Mouse (Mus musculus): ENCODE results near the gene Traf3. TPM values are rescaled to one million over a fixed set of nuclear protein-coding genes. Genes with fewer than 3 reads are reported as not detected.

Gene Traf3
- polyA plus RNA-seq (2012; rRNA removed): 2.8 TPM in 2 replicates
- 2.7 and 2.9 TPM in 2 replicates for polyA plus RNA-seq (2014; fragmentation: Nextera tagmentation; extraction: Ambion mirVana)

- H3K4me1 ChIP-seq (replicated peaks; ENCODE audit: control insufficient read depth in 2 of 2, insufficient read depth in 2 of 2, low read length in 1 of 2): peaks cover 12 to 19% of the 10 kb centered on the region in 2 experiments
- H3K4me3 ChIP-seq (ENCODE audit: insufficient read depth in 1 of 2, low read depth in 2 of 2, low read length in 2 of 2): peak within 1 kb of the TSS; percentile 59 to 70
These were observed at the start of gene Traf3 for GRCm38 (mm10) chr12:111165831-111166591. Gene Traf3, plus strand, starts transcription at chr12:111166370.

GRCm38 (mm10) chr12:111119506-111120085 is 46.6 kb upstream of the Traf3 start:
- Histone ChIP-seq H3K4me3 (ENCODE audit: insufficient read depth in 1 of 2, low read depth in 2 of 2, low read length in 2 of 2) (no peak overlapping the region), H3K9me3 (ENCODE audit: control insufficient read depth, low read length) (no peaks in the 10 kb centered on the region), H3K36me3 (replicated peaks; ENCODE audit: control insufficient read depth, insufficient read depth, low read depth) (peaks cover 4% of the 10 kb centered on the region), H3K4me2 (ENCODE audit: low read depth) (no peak overlapping the region), H3K4me1 (replicated peaks; ENCODE audit: control insufficient read depth in 2 of 2, insufficient read depth in 2 of 2, low read length in 1 of 2) (no peaks in the 10 kb centered on the region), H3K27ac (no peak overlapping the region), H3K9ac (replicated peaks) (no peak overlapping the region), H3K27me3 (ENCODE audit: control insufficient read depth, insufficient read depth, low read length) (no peaks in the 10 kb centered on the region)
- no peak for TF ChIP-seq EP300 (IDR thresholded peaks at IDR 0.05; ENCODE audit: low read depth)
- ATAC-seq (ENCODE audit: insufficient read depth) (no peak), DNase-seq (ENCODE audit: low read depth in 3 of 3, low spot score in 3 of 3) (no peak)
- WGBS (ENCODE audit: insufficient replicate concordance): 77% methylated on average over 5 of the region's 5 CpGs

More at GRCm38 (mm10) chr12:111165831-111166591, at the start of gene Traf3:
- Histone ChIP-seq H3K9me3 (ENCODE audit: control insufficient read depth, low read length) (no peaks in the 10 kb centered on the region), H3K9ac (replicated peaks) (peak within 1 kb of the TSS; percentile 44), H3K36me3 (replicated peaks; ENCODE audit: control insufficient read depth, insufficient read depth, low read depth) (no peaks in the 10 kb centered on the region), H3K27me3 (ENCODE audit: control insufficient read depth, insufficient read depth, low read length) (no peaks in the 10 kb centered on the region), H3K4me2 (ENCODE audit: low read depth) (peak within 1 kb of the TSS; percentile 77), H3K27ac (peak within 1 kb of the TSS; percentile 4)
- DNase-seq (ENCODE audit: low read depth in 3 of 3, low spot score in 3 of 3) (peak; percentile 44 to 56 (median 47)), ATAC-seq (ENCODE audit: insufficient read depth) (peak; percentile 65)
- 3% methylated on average over 94 of the region's 105 CpGs for WGBS (ENCODE audit: insufficient replicate concordance)
- TF ChIP-seq CTCF (IDR thresholded peaks at IDR 0.05; ENCODE audit: low read depth) (no peak), EP300 (IDR thresholded peaks at IDR 0.05; ENCODE audit: low read depth) (no peak)

- Histone ChIP-seq H3K4me3 (ENCODE audit: insufficient read depth in 1 of 2, low read depth in 2 of 2, low read length in 2 of 2) (no peak overlapping the region), H3K36me3 (replicated peaks; ENCODE audit: control insufficient read depth, insufficient read depth, low read depth) (peaks cover 4% of the 10 kb centered on the region), H3K4me2 (ENCODE audit: low read depth) (no peak overlapping the region), H3K27ac (no peak overlapping the region), H3K9me3 (ENCODE audit: control insufficient read depth, low read length) (no peaks in the 10 kb centered on the region), H3K9ac (replicated peaks) (no peak overlapping the region), H3K4me1 (replicated peaks; ENCODE audit: control insufficient read depth in 2 of 2, insufficient read depth in 2 of 2, low read length in 1 of 2) (no peaks in the 10 kb centered on the region), H3K27me3 (ENCODE audit: control insufficient read depth, insufficient read depth, low read length) (no peaks in the 10 kb centered on the region)
- TF ChIP-seq EP300 (IDR thresholded peaks at IDR 0.05; ENCODE audit: low read depth) (no peak), CTCF (IDR thresholded peaks at IDR 0.05; ENCODE audit: low read depth) (no peak)
- 80% methylated on average over 9 of the region's 9 CpGs for WGBS (ENCODE audit: insufficient replicate concordance)
- DNase-seq (ENCODE audit: low read depth in 3 of 3, low spot score in 3 of 3) (no peak), ATAC-seq (ENCODE audit: insufficient read depth) (no peak)
These were observed 45.1 kb upstream of the Traf3 start for GRCm38 (mm10) chr12:111120976-111121645.

- Histone ChIP-seq H3K4me2 (ENCODE audit: low read depth) (no peak overlapping the region), H3K4me1 (replicated peaks; ENCODE audit: control insufficient read depth in 2 of 2, insufficient read depth in 2 of 2, low read length in 1 of 2) (no peaks in the 10 kb centered on the region), H3K9me3 (ENCODE audit: control insufficient read depth, low read length) (no peaks in the 10 kb centered on the region), H3K27ac (no peak overlapping the region), H3K27me3 (ENCODE audit: control insufficient read depth, insufficient read depth, low read length) (no peaks in the 10 kb centered on the region), H3K9ac (replicated peaks) (no peak overlapping the region), H3K4me3 (ENCODE audit: insufficient read depth in 1 of 2, low read depth in 2 of 2, low read length in 2 of 2) (no peak overlapping the region), H3K36me3 (replicated peaks; ENCODE audit: control insufficient read depth, insufficient read depth, low read depth) (peaks cover 4% of the 10 kb centered on the region)
- TF ChIP-seq EP300 (IDR thresholded peaks at IDR 0.05; ENCODE audit: low read depth) (no peak), CTCF (IDR thresholded peaks at IDR 0.05; ENCODE audit: low read depth) (peak; percentile 89)
- peak; percentile 13; the same call in 1 of the 2 replicates for ATAC-seq (ENCODE audit: insufficient read depth)
- DNase-seq (ENCODE audit: low read depth in 3 of 3, low spot score in 3 of 3): peak; percentile 22 to 35 (median 29)
These were observed 43.8 kb upstream of the Traf3 start for GRCm38 (mm10) chr12:111122332-111122852.

All from liver, embryonic 14.5 days (tissue).